Mouse (Mus musculus) neural tube, embryonic 12.5 days (tissue): ENCODE data around the gene Atp6v1c2. TPM values are rescaled to one million over a fixed set of nuclear protein-coding genes. Genes with fewer than 3 reads are reported as not detected.
A peak's percentile ranks its signal among the peaks of the same experiment; 100 is the strongest.

Experiments
- ATAC-seq: fragments of 200-750 bp; cut with Nextera tagmentation; 2 replicates; pipeline ENCODE4 v1.8.0; 2017; ENCODE audit warnings: low read depth, mild to moderate bottlenecking, moderate TSS enrichment, moderate library complexity; ENCODE audit not compliant: low FRiP score
- H3K27ac ChIP-seq: fragments of 300-500 bp; sonication (generic); 2 replicates; pipeline ENCODE4 v1.5.1; 2016
- H3K27me3 ChIP-seq: fragments of 300-500 bp; sonication (generic); replicated peaks from 2 replicates; pipeline ENCODE4 v1.6.1; 2016; ENCODE audit warnings: mild to moderate bottlenecking
- H3K36me3 ChIP-seq: fragments of 300-500 bp; sonication (generic); 2 replicates; pipeline ENCODE4 v1.6.1; 2016; ENCODE audit warnings: mild to moderate bottlenecking
- H3K4me1 ChIP-seq: fragments of 300-500 bp; sonication (generic); 2 replicates; pipeline ENCODE4 v1.6.1; 2016
- H3K4me2 ChIP-seq: fragments of 300-500 bp; sonication (generic); replicated peaks from 2 replicates; pipeline ENCODE4 v1.6.1; 2016; ENCODE audit warnings: mild to moderate bottlenecking
- H3K4me3 ChIP-seq: fragments of 300-500 bp; sonication (generic); 2 replicates; pipeline ENCODE4 v1.5.1; 2016
- H3K9ac ChIP-seq: fragments of 300-500 bp; sonication (generic); 2 replicates; pipeline ENCODE4 v1.6.1; 2016; ENCODE audit warnings: mild to moderate bottlenecking
- H3K9me3 ChIP-seq: fragments of 300-500 bp; sonication (generic); 2 replicates; pipeline ENCODE4 v1.6.1; 2016; ENCODE audit warnings: mild to moderate bottlenecking
- WGBS: fragments of 180-500 bp; shearing (Covaris S2); methylation state at CpG from one replicate; pipeline ENCODE4 v1.1.7; 2016; 5-methylcytosine and 5-hydroxymethylcytosine counted together
- polyA plus RNA-seq: library from polyadenylated mRNA; unstranded; fragments of >200 nt; fragmentation: Nextera tagmentation; extraction: Ambion mirVana; gene quantifications from 2 replicates; pipeline ENCODE4 v1.2.1, GENCODE M21; 2016

Atp6v1c2 gene
- polyA plus RNA-seq, 1 experiment from 2014 or later: 0.37 TPM

- H3K27ac ChIP-seq: no peak overlapping the region
- no peak overlapping the region for H3K9ac ChIP-seq
- ATAC-seq: no peak
- H3K27me3 ChIP-seq: no peaks in the 10 kb centered on the region
- 56% methylated on average over 1 of the region's 1 CpGs for WGBS
- H3K4me1 ChIP-seq: peaks cover 22% of the 10 kb centered on the region
- H3K4me2 ChIP-seq: no peak overlapping the region
- H3K4me3 ChIP-seq: no peak overlapping the region
- H3K9me3 ChIP-seq: no peaks in the 10 kb centered on the region
- peaks cover 73% of the 10 kb centered on the region for H3K36me3 ChIP-seq
These were observed 57.9 kb downstream of the Atp6v1c2 start for GRCm38 (mm10) chr12:17271272-17271671.

GRCm38 (mm10) chr12:17267316-17267715 is 61.8 kb downstream of the Atp6v1c2 start:
- no peaks in the 10 kb centered on the region for H3K27me3 ChIP-seq
- peak overlapping the region; percentile 77 for H3K4me2 ChIP-seq
- H3K4me1 ChIP-seq: peaks cover 22% of the 10 kb centered on the region
- WGBS: 9% methylated on average over 4 of the region's 4 CpGs
- H3K9ac ChIP-seq: peak overlapping the region; percentile 86
- H3K27ac ChIP-seq: no peak overlapping the region
- peak overlapping the region; percentile 90 for H3K4me3 ChIP-seq
- H3K9me3 ChIP-seq: no peaks in the 10 kb centered on the region
- ATAC-seq: no peak
- H3K36me3 ChIP-seq: peaks cover 36% of the 10 kb centered on the region

- no peaks in the 10 kb centered on the region for H3K27me3 ChIP-seq
- H3K36me3 ChIP-seq: peaks cover 29% of the 10 kb centered on the region
- ATAC-seq: peak; percentile 81
- H3K4me2 ChIP-seq: peak overlapping the region; percentile 77
- H3K4me1 ChIP-seq: peaks cover 22% of the 10 kb centered on the region
- whole genome bisulfite sequencing: under 1% methylated on average over 21 of the region's 21 CpGs
- H3K9ac ChIP-seq: peak overlapping the region; percentile 86
- peak overlapping the region; percentile 90 for H3K4me3 ChIP-seq
- peak overlapping the region; percentile 46; the same call in 1 of the 2 replicates for H3K27ac ChIP-seq
- H3K9me3 ChIP-seq: no peaks in the 10 kb centered on the region
These were observed 62.5 kb downstream of the Atp6v1c2 start for GRCm38 (mm10) chr12:17266673-17266990.

GRCm38 (mm10) chr12:17265971-17266672 is 63.0 kb downstream of the Atp6v1c2 start, which contains the start of gene Pdia6:
TSS of gene Pdia6 (plus strand) at chr12:17266545.
- ATAC-seq: peak; percentile 99
- Histone ChIP-seq H3K4me3 (peak within 1 kb of the TSS; percentile 90), H3K9ac (peak within 1 kb of the TSS; percentile 86), H3K27me3 (no peaks in the 10 kb centered on the region), H3K9me3 (no peaks in the 10 kb centered on the region), H3K27ac (peak within 1 kb of the TSS; percentile 46; the same call in 1 of the 2 replicates), H3K4me2 (peak within 1 kb of the TSS; percentile 77), H3K36me3 (peaks cover 24% of the 10 kb centered on the region), H3K4me1 (peaks cover 22% of the 10 kb centered on the region)
- 2% methylated on average over 46 of the region's 48 CpGs for WGBS

- no peak overlapping the region for H3K4me3 ChIP-seq
These were observed 64.3 kb downstream of the Atp6v1c2 start for GRCm38 (mm10) chr12:17264826-17265225.

GRCm38 (mm10) chr12:17263881-17264280 is 65.3 kb downstream of the Atp6v1c2 start:
- Histone ChIP-seq H3K27ac (no peak overlapping the region), H3K9ac (no peak overlapping the region), H3K4me3 (no peak overlapping the region), H3K9me3 (no peaks in the 10 kb centered on the region), H3K4me2 (no peak overlapping the region), H3K27me3 (no peaks in the 10 kb centered on the region), H3K36me3 (peaks cover 6% of the 10 kb centered on the region), H3K4me1 (peaks cover 15% of the 10 kb centered on the region)
- 70% methylated on average over 3 of the region's 3 CpGs for WGBS
- ATAC-seq: no peak

More at GRCm38 (mm10) chr12:17264826-17265225, 64.3 kb downstream of the Atp6v1c2 start:
- no peaks in the 10 kb centered on the region for H3K9me3 ChIP-seq
- WGBS: 89% methylated on average over 2 of the region's 2 CpGs
- no peak for ATAC-seq
- peaks cover 22% of the 10 kb centered on the region for H3K4me1 ChIP-seq
- H3K9ac ChIP-seq: no peak overlapping the region
- peaks cover 13% of the 10 kb centered on the region for H3K36me3 ChIP-seq
- H3K4me2 ChIP-seq: no peak overlapping the region
- no peaks in the 10 kb centered on the region for H3K27me3 ChIP-seq
- no peak overlapping the region for H3K27ac ChIP-seq

- no peak overlapping the region for H3K4me2 ChIP-seq
- no peak for ATAC-seq
These were observed 68.2 kb downstream of the Atp6v1c2 start for GRCm38 (mm10) chr12:17261005-17261404.

GRCm38 (mm10) chr12:17258431-17258830 is 70.7 kb downstream of the Atp6v1c2 start:
- Histone ChIP-seq H3K9me3 (no peaks in the 10 kb centered on the region), H3K27ac (no peak overlapping the region), H3K4me2 (no peak overlapping the region), H3K9ac (no peak overlapping the region), H3K4me3 (no peak overlapping the region), H3K4me1 (no peaks in the 10 kb centered on the region), H3K36me3 (no peaks in the 10 kb centered on the region), H3K27me3 (peaks cover 4% of the 10 kb centered on the region; the same call in 1 of the 2 replicates)
- 87% methylated on average over 7 of the region's 7 CpGs for WGBS
- no peak for ATAC-seq

More at GRCm38 (mm10) chr12:17261005-17261404, 68.2 kb downstream of the Atp6v1c2 start:
- Histone ChIP-seq H3K9me3 (no peaks in the 10 kb centered on the region), H3K9ac (no peak overlapping the region), H3K27ac (no peak overlapping the region), H3K4me3 (no peak overlapping the region), H3K27me3 (no peaks in the 10 kb centered on the region), H3K4me1 (no peaks in the 10 kb centered on the region; the same call in 1 of the 2 replicates), H3K36me3 (no peaks in the 10 kb centered on the region)
- 82% methylated on average over 3 of the region's 3 CpGs for WGBS

GRCm38 (mm10) chr12:17256905-17257304 is 72.3 kb downstream of the Atp6v1c2 start:
- Histone ChIP-seq H3K4me2 (no peak overlapping the region), H3K9me3 (no peaks in the 10 kb centered on the region), H3K4me1 (no peaks in the 10 kb centered on the region), H3K27me3 (peaks cover 4% of the 10 kb centered on the region; the same call in 1 of the 2 replicates), H3K27ac (no peak overlapping the region), H3K9ac (no peak overlapping the region), H3K4me3 (no peak overlapping the region), H3K36me3 (no peaks in the 10 kb centered on the region)
- 8% methylated on average over 9 of the region's 10 CpGs for WGBS
- ATAC-seq: peak; percentile 61

- Histone ChIP-seq H3K36me3 (no peaks in the 10 kb centered on the region), H3K9ac (no peak overlapping the region), H3K4me2 (no peak overlapping the region), H3K9me3 (no peaks in the 10 kb centered on the region), H3K27me3 (peaks cover 4% of the 10 kb centered on the region; the same call in 1 of the 2 replicates), H3K27ac (no peak overlapping the region), H3K4me3 (no peak overlapping the region), H3K4me1 (no peaks in the 10 kb centered on the region)
- WGBS: 87% methylated on average over 6 of the region's 6 CpGs
- ATAC-seq: no peak
These were observed 73.6 kb downstream of the Atp6v1c2 start for GRCm38 (mm10) chr12:17255602-17256001.

GRCm38 (mm10) chr12:17253069-17253468 is 76.1 kb downstream of the Atp6v1c2 start:
- Histone ChIP-seq H3K4me1 (no peaks in the 10 kb centered on the region), H3K9ac (no peak overlapping the region), H3K9me3 (no peaks in the 10 kb centered on the region), H3K36me3 (no peaks in the 10 kb centered on the region), H3K4me3 (no peak overlapping the region), H3K4me2 (peak overlapping the region; percentile 45), H3K27me3 (peaks cover 4% of the 10 kb centered on the region; the same call in 1 of the 2 replicates), H3K27ac (no peak overlapping the region)
- 10% methylated on average over 9 of the region's 9 CpGs for WGBS
- peak; percentile 35; the same call in 1 of the 2 replicates for ATAC-seq

- peaks cover 4% of the 10 kb centered on the region; the same call in 1 of the 2 replicates for H3K27me3 ChIP-seq
- WGBS: 75% methylated on average over 8 of the region's 8 CpGs
- H3K4me2 ChIP-seq: no peak overlapping the region
- H3K27ac ChIP-seq: no peak overlapping the region
- no peaks in the 10 kb centered on the region for H3K9me3 ChIP-seq
- no peak for ATAC-seq
- H3K36me3 ChIP-seq: no peaks in the 10 kb centered on the region
- H3K9ac ChIP-seq: no peak overlapping the region
- H3K4me3 ChIP-seq: no peak overlapping the region
- H3K4me1 ChIP-seq: no peaks in the 10 kb centered on the region
These were observed 78.2 kb downstream of the Atp6v1c2 start for GRCm38 (mm10) chr12:17250962-17251361.

- Histone ChIP-seq H3K4me3 (no peak overlapping the region), H3K4me2 (no peak overlapping the region), H3K36me3 (no peaks in the 10 kb centered on the region), H3K27ac (no peak overlapping the region), H3K27me3 (no peaks in the 10 kb centered on the region), H3K4me1 (no peaks in the 10 kb centered on the region), H3K9ac (no peak overlapping the region), H3K9me3 (no peaks in the 10 kb centered on the region)
- no peak for ATAC-seq
These were observed 87.1 kb downstream of the Atp6v1c2 start for GRCm38 (mm10) chr12:17242041-17242440.
